Mouse (Mus musculus): ENCODE data around the gene Zfhx3. TPM values are rescaled to one million over a fixed set of nuclear protein-coding genes. Genes with fewer than 3 reads are reported as not detected.

Zfhx3 gene
- polyA plus RNA-seq, 1 experiment from 2014 or later = 44.7 TPM

DNA sequence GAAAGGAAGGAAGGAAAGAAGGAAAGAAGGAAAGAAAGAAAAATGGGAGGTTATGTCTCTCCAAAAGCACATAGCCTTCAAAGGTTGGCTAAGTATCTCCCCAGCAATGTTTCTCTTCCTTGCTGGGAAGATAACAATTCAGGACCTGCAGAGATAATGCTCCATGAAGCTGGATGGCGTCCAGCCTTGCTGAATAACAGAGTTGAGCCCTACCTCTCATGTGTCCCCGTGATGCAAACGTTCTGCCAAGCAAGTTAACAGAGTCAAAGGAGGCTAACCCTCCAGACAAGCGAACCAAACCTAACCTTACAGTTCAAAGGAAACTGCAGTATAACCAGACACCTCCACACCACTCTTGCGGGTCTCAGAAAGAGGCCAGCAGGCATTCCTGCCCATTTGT is 681.2 kb downstream of the Zfhx3 start:
- ATAC-seq = no peak
- Histone ChIP-seq H3K9ac (ENCODE audit: low read depth, low read length) (no peak overlapping the region), H3K27me3 (ENCODE audit: control insufficient read depth, insufficient read depth, low read depth, low read length) (no peaks in the 10 kb centered on the region), H3K36me3 (ENCODE audit: control insufficient read depth, insufficient read depth, low read length) (no peaks in the 10 kb centered on the region), H3K27ac (ENCODE audit: low read length) (no peak overlapping the region), H3K4me1 (ENCODE audit: control insufficient read depth, insufficient read depth, low read length) (no peaks in the 10 kb centered on the region), H3K4me2 (ENCODE audit: low read length) (no peak overlapping the region), H3K4me3 (ENCODE audit: low read depth, low read length) (no peak overlapping the region), H3K9me3 (replicated peaks; ENCODE audit: control insufficient read depth, low read length, poor library complexity, severe bottlenecking) (no peaks in the 10 kb centered on the region)
- WGBS = 64% methylated on average over 5 of the region's 5 CpGs

DNA sequence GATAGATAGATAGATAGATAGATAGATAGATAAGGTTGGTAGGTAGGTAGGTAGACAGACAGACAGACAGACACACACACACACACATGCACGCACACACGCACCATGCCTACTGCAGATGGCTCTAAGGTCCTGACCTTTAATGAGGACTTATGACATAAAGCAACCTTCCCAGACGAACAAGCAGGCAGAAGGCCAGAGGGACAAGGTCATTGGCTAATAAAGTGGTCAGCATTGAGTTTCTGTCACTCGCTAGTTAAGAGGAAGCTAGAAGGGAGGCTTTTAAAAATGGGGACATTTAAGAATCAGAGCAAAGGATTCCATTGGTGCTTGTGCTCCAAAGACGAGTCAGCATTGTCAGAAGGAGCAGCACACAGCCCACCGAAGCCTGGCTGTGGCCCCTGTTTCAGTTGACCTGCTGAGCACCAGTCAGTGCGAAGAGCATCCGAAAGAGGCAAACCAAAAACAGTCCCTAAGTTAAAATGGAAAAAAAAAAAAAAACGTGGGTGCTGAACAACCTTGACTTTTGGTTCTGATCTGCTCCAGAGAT is 683.2 kb downstream of the Zfhx3 start:
- ATAC-seq = no peak
- Histone ChIP-seq H3K4me1 (ENCODE audit: control insufficient read depth, insufficient read depth, low read length) (no peaks in the 10 kb centered on the region), H3K27ac (ENCODE audit: low read length) (no peak overlapping the region), H3K27me3 (ENCODE audit: control insufficient read depth, insufficient read depth, low read depth, low read length) (no peaks in the 10 kb centered on the region), H3K4me3 (ENCODE audit: low read depth, low read length) (no peak overlapping the region), H3K4me2 (ENCODE audit: low read length) (no peak overlapping the region), H3K9ac (ENCODE audit: low read depth, low read length) (no peak overlapping the region), H3K36me3 (ENCODE audit: control insufficient read depth, insufficient read depth, low read length) (no peaks in the 10 kb centered on the region), H3K9me3 (replicated peaks; ENCODE audit: control insufficient read depth, low read length, poor library complexity, severe bottlenecking) (no peaks in the 10 kb centered on the region)
- 78% methylated on average over 9 of the region's 9 CpGs for WGBS

DNA sequence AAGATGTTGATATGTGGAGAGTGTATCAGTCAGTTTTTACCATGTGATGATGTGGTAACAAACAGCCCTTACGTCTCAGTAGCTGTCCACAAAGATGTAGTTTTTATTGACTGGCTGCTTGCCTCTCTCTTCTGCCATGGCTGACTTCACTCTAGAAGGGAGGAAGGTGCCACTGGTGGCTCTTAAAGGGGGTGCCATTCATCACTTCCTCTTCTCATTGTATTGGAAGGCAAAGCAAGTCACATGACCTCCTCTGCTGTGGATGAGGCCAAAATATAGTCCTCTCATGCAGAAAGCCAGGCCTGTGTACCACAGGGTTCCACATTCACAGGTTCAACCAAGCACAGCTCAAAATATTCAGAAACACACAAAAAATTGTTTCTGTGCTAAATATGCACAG is 688.6 kb downstream of the Zfhx3 start:
- no peaks in the 10 kb centered on the region for H3K27me3 ChIP-seq (ENCODE audit: control insufficient read depth, insufficient read depth, low read depth, low read length)
- ATAC-seq = no peak
- no peaks in the 10 kb centered on the region for H3K9me3 ChIP-seq (replicated peaks; ENCODE audit: control insufficient read depth, low read length, poor library complexity, severe bottlenecking)
- no peak overlapping the region for H3K27ac ChIP-seq (ENCODE audit: low read length)
- no peak overlapping the region for H3K4me3 ChIP-seq (ENCODE audit: low read depth, low read length)
- WGBS = 94% methylated on average over 1 of the region's 1 CpGs
- H3K36me3 ChIP-seq (ENCODE audit: control insufficient read depth, insufficient read depth, low read length) = no peaks in the 10 kb centered on the region
- H3K4me1 ChIP-seq (ENCODE audit: control insufficient read depth, insufficient read depth, low read length) = no peaks in the 10 kb centered on the region
- no peak overlapping the region for H3K9ac ChIP-seq (ENCODE audit: low read depth, low read length)
- no peak overlapping the region for H3K4me2 ChIP-seq (ENCODE audit: low read length)

DNA sequence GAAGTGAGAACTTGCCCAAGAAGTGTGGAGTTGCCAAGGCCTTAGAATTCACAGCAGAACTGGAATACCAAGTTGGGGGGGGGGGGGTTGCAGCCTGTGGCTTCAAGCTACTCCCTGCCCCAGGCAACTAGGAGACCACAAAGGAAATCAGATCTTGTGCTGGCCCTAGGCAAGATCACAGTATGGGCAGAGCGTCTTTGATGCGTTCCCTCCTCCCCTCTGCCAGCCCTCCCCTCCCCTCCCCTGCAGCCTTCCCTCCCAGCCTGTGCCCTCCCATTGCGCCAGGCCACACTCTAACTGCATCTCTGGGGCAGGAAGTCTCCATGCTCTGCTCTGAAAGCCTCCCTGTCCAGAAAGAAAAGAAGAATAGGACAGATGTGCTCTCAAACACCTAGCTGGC is 691.8 kb downstream of the Zfhx3 start:
- no peaks in the 10 kb centered on the region for H3K4me1 ChIP-seq (ENCODE audit: control insufficient read depth, insufficient read depth, low read length)
- no peak overlapping the region for H3K9ac ChIP-seq (ENCODE audit: low read depth, low read length)
- no peak overlapping the region for H3K27ac ChIP-seq (ENCODE audit: low read length)
- H3K4me2 ChIP-seq (ENCODE audit: low read length) = no peak overlapping the region
- no peaks in the 10 kb centered on the region for H3K27me3 ChIP-seq (ENCODE audit: control insufficient read depth, insufficient read depth, low read depth, low read length)
- WGBS = 45% methylated on average over 3 of the region's 3 CpGs
- no peak for ATAC-seq
- no peak overlapping the region for H3K4me3 ChIP-seq (ENCODE audit: low read depth, low read length)
- no peaks in the 10 kb centered on the region for H3K36me3 ChIP-seq (ENCODE audit: control insufficient read depth, insufficient read depth, low read length)
- no peaks in the 10 kb centered on the region for H3K9me3 ChIP-seq (replicated peaks; ENCODE audit: control insufficient read depth, low read length, poor library complexity, severe bottlenecking)

DNA sequence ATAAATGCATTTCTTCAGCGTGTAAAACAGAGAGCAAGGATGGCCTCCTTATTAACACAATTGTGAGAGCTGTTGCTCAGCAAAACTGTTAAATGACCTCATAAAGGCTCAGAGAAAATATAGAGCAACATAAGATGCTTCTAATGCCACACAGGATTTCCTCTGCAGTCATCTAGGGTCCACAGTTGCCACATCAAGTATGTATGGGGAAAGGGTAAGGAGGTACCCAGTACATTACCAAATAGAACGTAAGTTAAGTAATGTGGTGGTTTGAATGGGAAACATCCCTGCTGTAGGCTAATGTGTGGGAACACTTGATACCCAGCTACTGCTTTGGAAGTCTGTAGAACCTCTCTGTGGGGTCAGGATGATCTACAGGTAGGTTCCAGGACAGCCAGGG is 695.4 kb downstream of the Zfhx3 start:
- H3K4me3 ChIP-seq (ENCODE audit: low read depth, low read length) = no peak overlapping the region
- no peak for ATAC-seq
- H3K27ac ChIP-seq (ENCODE audit: low read length) = no peak overlapping the region
- no peaks in the 10 kb centered on the region for H3K4me1 ChIP-seq (ENCODE audit: control insufficient read depth, insufficient read depth, low read length)
- no peaks in the 10 kb centered on the region for H3K27me3 ChIP-seq (ENCODE audit: control insufficient read depth, insufficient read depth, low read depth, low read length)
- H3K4me2 ChIP-seq (ENCODE audit: low read length) = no peak overlapping the region
- 98% methylated on average over 2 of the region's 2 CpGs for WGBS
- H3K9ac ChIP-seq (ENCODE audit: low read depth, low read length) = no peak overlapping the region
- H3K36me3 ChIP-seq (ENCODE audit: control insufficient read depth, insufficient read depth, low read length) = no peaks in the 10 kb centered on the region
- H3K9me3 ChIP-seq (replicated peaks; ENCODE audit: control insufficient read depth, low read length, poor library complexity, severe bottlenecking) = no peaks in the 10 kb centered on the region

DNA sequence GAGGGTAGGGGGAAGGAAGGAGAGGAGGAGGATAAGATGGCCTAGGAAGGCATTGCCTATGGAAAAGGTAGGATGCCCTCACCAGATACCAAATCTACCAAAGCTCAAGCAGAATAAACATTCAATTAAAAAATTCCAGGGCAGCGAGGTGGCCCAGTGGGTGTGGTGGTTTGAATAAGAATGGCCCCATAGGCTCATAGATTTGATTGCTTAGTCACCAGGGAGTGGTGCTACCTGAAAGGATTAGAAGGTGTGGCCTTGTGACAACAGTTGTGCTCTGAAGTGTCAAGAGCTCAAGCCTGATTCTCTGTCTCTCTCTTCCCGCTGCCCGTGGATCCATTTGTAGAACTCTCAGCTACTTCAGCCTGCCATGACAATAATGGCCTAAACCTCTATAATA is 703.2 kb downstream of the Zfhx3 start:
- H3K27ac ChIP-seq (ENCODE audit: low read length) = no peak overlapping the region
- H3K36me3 ChIP-seq (ENCODE audit: control insufficient read depth, insufficient read depth, low read length) = no peaks in the 10 kb centered on the region
- 74% methylated on average over 3 of the region's 3 CpGs for WGBS
- H3K9me3 ChIP-seq (replicated peaks; ENCODE audit: control insufficient read depth, low read length, poor library complexity, severe bottlenecking) = no peaks in the 10 kb centered on the region
- H3K9ac ChIP-seq (ENCODE audit: low read depth, low read length) = no peak overlapping the region
- no peak overlapping the region for H3K4me2 ChIP-seq (ENCODE audit: low read length)
- no peaks in the 10 kb centered on the region for H3K4me1 ChIP-seq (ENCODE audit: control insufficient read depth, insufficient read depth, low read length)
- no peak overlapping the region for H3K4me3 ChIP-seq (ENCODE audit: low read depth, low read length)
- ATAC-seq = no peak
- no peaks in the 10 kb centered on the region for H3K27me3 ChIP-seq (ENCODE audit: control insufficient read depth, insufficient read depth, low read depth, low read length)

DNA sequence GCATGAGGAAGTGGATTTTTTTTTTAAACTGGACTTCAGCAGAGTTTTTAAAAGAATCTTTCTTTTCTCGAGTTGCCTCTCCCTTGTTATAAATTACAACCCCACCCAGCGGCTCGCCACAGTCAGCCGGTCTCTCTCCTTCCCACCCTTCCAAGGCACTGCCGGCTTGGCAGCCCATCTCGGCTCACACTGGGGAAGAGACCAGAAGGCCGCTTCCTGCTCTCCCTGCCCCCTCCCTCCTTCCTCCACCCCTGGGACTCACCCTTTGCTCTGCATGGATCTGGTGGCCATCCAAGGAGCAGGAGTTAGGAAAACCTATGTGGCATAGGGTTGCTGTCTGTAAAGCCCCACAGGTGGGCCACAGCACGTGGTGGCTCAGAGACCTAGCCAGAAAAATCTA is 705.1 kb downstream of the Zfhx3 start:
- no peak overlapping the region for H3K9ac ChIP-seq (ENCODE audit: low read depth, low read length)
- H3K4me2 ChIP-seq (ENCODE audit: low read length) = no peak overlapping the region
- no peaks in the 10 kb centered on the region for H3K36me3 ChIP-seq (ENCODE audit: control insufficient read depth, insufficient read depth, low read length)
- H3K4me3 ChIP-seq (ENCODE audit: low read depth, low read length) = no peak overlapping the region
- no peaks in the 10 kb centered on the region for H3K9me3 ChIP-seq (replicated peaks; ENCODE audit: control insufficient read depth, low read length, poor library complexity, severe bottlenecking)
- WGBS = 70% methylated on average over 8 of the region's 8 CpGs
- no peak overlapping the region for H3K27ac ChIP-seq (ENCODE audit: low read length)
- no peaks in the 10 kb centered on the region for H3K4me1 ChIP-seq (ENCODE audit: control insufficient read depth, insufficient read depth, low read length)
- no peaks in the 10 kb centered on the region for H3K27me3 ChIP-seq (ENCODE audit: control insufficient read depth, insufficient read depth, low read depth, low read length)
- ATAC-seq = no peak

DNA sequence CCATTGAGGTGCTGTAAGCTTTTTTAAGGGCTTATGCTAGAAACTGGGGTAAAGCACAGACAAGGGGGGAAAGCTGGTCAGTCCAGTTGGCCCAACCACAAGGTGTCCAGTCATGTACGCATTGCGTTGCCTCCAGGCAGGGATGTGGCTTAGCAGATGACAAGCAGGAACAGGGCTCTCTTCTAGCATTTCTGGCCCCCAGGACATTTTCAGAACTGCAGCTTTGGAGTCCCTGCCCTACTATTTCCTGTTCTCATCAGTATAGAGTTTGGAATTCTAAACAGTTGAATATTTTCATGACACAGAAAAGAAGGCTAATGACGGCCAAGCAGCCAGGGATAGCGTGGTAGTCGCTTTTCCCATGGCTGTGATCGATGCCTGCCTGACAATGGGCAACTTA is 706.5 kb downstream of the Zfhx3 start:
- H3K4me2 ChIP-seq (ENCODE audit: low read length) = no peak overlapping the region
- H3K9ac ChIP-seq (ENCODE audit: low read depth, low read length) = no peak overlapping the region
- H3K4me3 ChIP-seq (ENCODE audit: low read depth, low read length) = no peak overlapping the region
- no peak for ATAC-seq
- H3K4me1 ChIP-seq (ENCODE audit: control insufficient read depth, insufficient read depth, low read length) = no peaks in the 10 kb centered on the region
- H3K27me3 ChIP-seq (ENCODE audit: control insufficient read depth, insufficient read depth, low read depth, low read length) = no peaks in the 10 kb centered on the region
- H3K36me3 ChIP-seq (ENCODE audit: control insufficient read depth, insufficient read depth, low read length) = no peaks in the 10 kb centered on the region
- 92% methylated on average over 6 of the region's 6 CpGs for WGBS
- H3K9me3 ChIP-seq (replicated peaks; ENCODE audit: control insufficient read depth, low read length, poor library complexity, severe bottlenecking) = no peaks in the 10 kb centered on the region
- no peak overlapping the region for H3K27ac ChIP-seq (ENCODE audit: low read length)

DNA sequence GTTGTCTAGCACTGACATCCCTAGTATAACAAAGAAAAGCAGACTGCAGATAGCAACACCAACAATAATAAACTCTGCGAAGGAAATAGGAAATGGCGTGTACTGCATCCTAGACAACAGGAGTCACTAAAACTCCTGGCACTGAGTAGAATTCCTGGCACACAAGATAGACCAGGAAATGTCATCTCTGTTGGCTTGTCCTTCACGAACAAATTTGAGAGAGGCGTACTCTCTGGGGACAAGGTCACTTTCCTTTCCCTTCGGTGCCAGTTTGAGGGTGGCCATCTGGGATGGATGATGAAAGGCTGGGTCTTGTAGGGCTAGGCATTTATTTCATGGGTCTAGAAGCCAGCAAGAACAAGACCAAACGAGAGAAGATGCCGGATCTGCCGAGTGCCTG is 708.4 kb downstream of the Zfhx3 start:
- no peaks in the 10 kb centered on the region for H3K9me3 ChIP-seq (replicated peaks; ENCODE audit: control insufficient read depth, low read length, poor library complexity, severe bottlenecking)
- 95% methylated on average over 8 of the region's 8 CpGs for WGBS
- no peaks in the 10 kb centered on the region for H3K4me1 ChIP-seq (ENCODE audit: control insufficient read depth, insufficient read depth, low read length)
- H3K4me2 ChIP-seq (ENCODE audit: low read length) = no peak overlapping the region
- no peak for ATAC-seq
- no peak overlapping the region for H3K9ac ChIP-seq (ENCODE audit: low read depth, low read length)
- H3K27me3 ChIP-seq (ENCODE audit: control insufficient read depth, insufficient read depth, low read depth, low read length) = no peaks in the 10 kb centered on the region
- H3K4me3 ChIP-seq (ENCODE audit: low read depth, low read length) = no peak overlapping the region
- H3K27ac ChIP-seq (ENCODE audit: low read length) = no peak overlapping the region
- H3K36me3 ChIP-seq (ENCODE audit: control insufficient read depth, insufficient read depth, low read length) = no peaks in the 10 kb centered on the region

All from midbrain, embryonic 16.5 days (tissue).